17 mouse cellular contexts compared by ENCODE assay signal in genomic region chr11:71962306-71962705, GRCm38 (mm10).
"Had no signal": no experiment of that assay in that cellular context is flagged by ENCODE, and none has a peak within 500 bp of the region (broad histone marks: within the 10 kb centered on the region; RNA-seq: fewer than 3 reads in every experiment).

No protein-coding gene starts in this region.

- DNase-seq: retina, postnatal 1 day; right cerebral cortex, adult 18-20 months; right cerebral cortex, postnatal 14 days; right cerebral cortex, postnatal 25 days; right cerebral cortex, postnatal 4 days; spleen, adult 18-20 months; thymus, adult 18-20 months; thymus, adult 2 months; thymus, postnatal 14 days; thymus, postnatal 25 days; thymus, postnatal 36 days; thymus, postnatal 4 days had no signal

- H3K9me3 ChIP-seq: neural tube, embryonic 12.5 days; neural tube, embryonic 15.5 days; stomach, embryonic 15.5 days had no signal

- H3K4me1 ChIP-seq: neural tube, embryonic 12.5 days; neural tube, embryonic 13.5 days; neural tube, embryonic 15.5 days; stomach, embryonic 15.5 days had no signal

- H3K27me3 ChIP-seq: neural tube, embryonic 12.5 days; neural tube, embryonic 13.5 days; neural tube, embryonic 15.5 days; stomach, embryonic 15.5 days had no signal

- H3K27ac ChIP-seq: neural tube, embryonic 12.5 days; neural tube, embryonic 13.5 days; neural tube, embryonic 15.5 days; stomach, embryonic 15.5 days; stomach, postnatal 0 days had no signal

- H3K4me3 ChIP-seq: neural tube, embryonic 12.5 days; neural tube, embryonic 13.5 days; neural tube, embryonic 15.5 days; stomach, embryonic 15.5 days had no signal

- H3K4me2 ChIP-seq: neural tube, embryonic 12.5 days; neural tube, embryonic 13.5 days; neural tube, embryonic 15.5 days; stomach, embryonic 15.5 days had no signal

- H3K9ac ChIP-seq: neural tube, embryonic 12.5 days; neural tube, embryonic 13.5 days; neural tube, embryonic 15.5 days; stomach, embryonic 15.5 days had no signal

- H3K36me3 ChIP-seq: neural tube, embryonic 12.5 days; neural tube, embryonic 13.5 days; neural tube, embryonic 15.5 days; stomach, embryonic 15.5 days had no signal
